Mouse (Mus musculus) midbrain, embryonic 11.5 days (tissue): ENCODE data around the gene Tmem47. TPM values are rescaled to one million over a fixed set of nuclear protein-coding genes. Genes with fewer than 3 reads are reported as not detected.

Source experiments
- ATAC-seq: fragments of 200-750 bp; cut with Nextera tagmentation; 2 replicates; pipeline ENCODE4 v1.8.0; 2017; ENCODE audit warnings: moderate TSS enrichment, moderate library complexity; ENCODE audit not compliant: low FRiP score
- DNase-seq: peaks from one replicate; pipeline ENCODE4 v3.0.0; 2015; ENCODE audit warnings: low spot score; ENCODE audit errors: missing footprints
- H3K27ac ChIP-seq: fragments of 300-500 bp; sonication (generic); 2 replicates; pipeline ENCODE4 v1.5.1; 2014; ENCODE audit warnings: low read depth, low read length
- H3K27me3 ChIP-seq: fragments of 300-500 bp; sonication (generic); 2 replicates; pipeline ENCODE4 v1.6.1; 2014; ENCODE audit warnings: mild to moderate bottlenecking, low read length, moderate library complexity, mixed read lengths; ENCODE audit not compliant: control insufficient read depth, insufficient read depth
- H3K36me3 ChIP-seq: fragments of 300-500 bp; sonication (generic); 2 replicates; pipeline ENCODE4 v1.6.1; 2014; ENCODE audit warnings: mild to moderate bottlenecking, low read length, moderate library complexity, mixed read lengths; ENCODE audit not compliant: control insufficient read depth, insufficient read depth
- H3K4me1 ChIP-seq: fragments of 300-500 bp; sonication (generic); 2 replicates; pipeline ENCODE4 v1.6.1; 2014; ENCODE audit warnings: low read length; ENCODE audit not compliant: control insufficient read depth, insufficient read depth
- H3K4me2 ChIP-seq: fragments of 300-500 bp; sonication (generic); 2 replicates; pipeline ENCODE4 v1.6.1; 2014; ENCODE audit warnings: mild to moderate bottlenecking, moderate library complexity
- H3K4me3 ChIP-seq: fragments of 300-500 bp; sonication (generic); 2 replicates; pipeline ENCODE4 v1.5.1; 2014; ENCODE audit warnings: low read depth, low read length
- H3K9ac ChIP-seq: fragments of 300-500 bp; sonication (generic); 2 replicates; pipeline ENCODE4 v1.6.1; 2014; ENCODE audit warnings: low read length
- H3K9me3 ChIP-seq: fragments of 300-500 bp; sonication (generic); 2 replicates; pipeline ENCODE4 v1.6.1; 2016; ENCODE audit warnings: low read length; ENCODE audit not compliant: control insufficient read depth
- WGBS: fragments of 180-500 bp; shearing (Covaris S2); extraction: QIAGEN DNeasy Blood & Tissue Kit; methylation state at CpG from one replicate; pipeline ENCODE4 v1.1.7; 2014; 5-methylcytosine and 5-hydroxymethylcytosine counted together
- polyA plus RNA-seq: library from polyadenylated mRNA; unstranded; fragments of >200 nt; fragmentation: Nextera tagmentation; extraction: Ambion mirVana; gene quantifications from 2 replicates; pipeline ENCODE4 v1.2.1, GENCODE M21; 2014

Gene Tmem47
- polyA plus RNA-seq, 1 experiment from 2014 or later, result 70.8 TPM

DNA sequence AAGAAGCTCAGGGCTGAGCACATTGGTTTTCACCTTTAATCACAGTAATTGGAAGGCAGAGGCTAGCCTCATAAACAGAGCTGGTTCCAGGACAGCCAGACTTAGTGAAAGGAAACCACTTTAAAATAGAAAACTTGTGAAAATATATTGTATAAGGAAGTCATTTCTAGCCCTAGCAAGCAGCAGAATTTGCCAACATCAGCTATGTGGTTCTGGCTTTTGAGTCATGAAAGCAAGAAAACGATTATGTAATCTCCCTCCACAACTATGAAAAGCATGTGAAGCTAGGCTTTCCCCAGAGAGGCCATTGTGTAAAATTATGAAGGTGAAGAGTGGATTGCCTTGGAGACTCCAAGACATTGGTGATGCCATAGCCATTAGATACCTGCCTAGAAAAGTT, 76.9 kb downstream of the Tmem47 start:
- Histone ChIP-seq H3K27ac (no peak overlapping the region), H3K4me3 (no peak overlapping the region), H3K27me3 (no peaks in the 10 kb centered on the region), H3K4me1 (no peaks in the 10 kb centered on the region), H3K36me3 (no peaks in the 10 kb centered on the region), H3K4me2 (no peak overlapping the region), H3K9ac (no peak overlapping the region), H3K9me3 (no peaks in the 10 kb centered on the region)
- WGBS, result 37% methylated on average over 1 of the region's 1 CpGs
- DNase-seq, result no peak
- ATAC-seq, result no peak
